Mouse (Mus musculus) liver, postnatal 0 days (tissue): Measurements from ENCODE around the gene Sycp2l. TPM values are rescaled to one million over a fixed set of nuclear protein-coding genes. Genes with fewer than 3 reads are reported as not detected.

ENCODE experiments used
- ATAC-seq: fragments of 200-750 bp; cut with Nextera tagmentation; 2 replicates; pipeline ENCODE4 v1.8.0; 2017; ENCODE audit warnings: mild to moderate bottlenecking, moderate library complexity
- DNase-seq: peaks from one replicate; pipeline ENCODE4 v3.0.0-alpha.2; 2016
- H3K27ac ChIP-seq: fragments of 300-500 bp; sonication (generic); 2 replicates; pipeline ENCODE4 v1.5.1; 2014; ENCODE audit warnings: antibody characterized with exemption, moderate library complexity, mild to moderate bottlenecking, low read depth
- H3K27me3 ChIP-seq: fragments of 300-500 bp; sonication (generic); 2 replicates; pipeline ENCODE4 v1.6.1; 2014; ENCODE audit warnings: low read length, control low read depth, mixed read lengths; ENCODE audit not compliant: insufficient read depth
- H3K36me3 ChIP-seq: fragments of 300-500 bp; sonication (generic); replicated peaks from 2 replicates; pipeline ENCODE4 v1.6.1; 2014; ENCODE audit warnings: mild to moderate bottlenecking, control low read depth, low read length, moderate library complexity, mixed read lengths; ENCODE audit not compliant: insufficient read depth
- H3K4me1 ChIP-seq: fragments of 300-500 bp; sonication (generic); 2 replicates; pipeline ENCODE4 v1.6.1; 2014; ENCODE audit warnings: antibody characterized with exemption, mild to moderate bottlenecking, control low read depth; ENCODE audit not compliant: insufficient read depth
- H3K4me2 ChIP-seq: fragments of 300-500 bp; sonication (generic); 2 replicates; pipeline ENCODE4 v1.6.1; 2014; ENCODE audit warnings: low read depth, mild to moderate bottlenecking, low read length, moderate library complexity, mixed read lengths
- H3K4me3 ChIP-seq: fragments of 300-500 bp; sonication (generic); 2 replicates; pipeline ENCODE4 v1.5.1; 2014; ENCODE audit warnings: low read depth, low read length
- H3K9ac ChIP-seq: fragments of 300-500 bp; sonication (generic); replicated peaks from 2 replicates; pipeline ENCODE4 v1.6.1; 2014; ENCODE audit warnings: mild to moderate bottlenecking, moderate library complexity
- H3K9me3 ChIP-seq: fragments of 300-500 bp; sonication (generic); 2 replicates; pipeline ENCODE4 v1.6.1; 2016; ENCODE audit warnings: mild to moderate bottlenecking, control low read depth, low read length, mixed read lengths
- CTCF ChIP-seq: sonication (generic); IDR thresholded peaks from 2 replicates; pipeline ENCODE4 v1.5.1; 2016; ENCODE audit warnings: antibody characterized with exemption, low read depth
- EP300 ChIP-seq: IDR thresholded peaks from 2 replicates; pipeline ENCODE4 v1.6.1; 2016; ENCODE audit warnings: antibody characterized with exemption, low read depth, mild to moderate bottlenecking
- WGBS: fragments of 180-500 bp; shearing (Covaris S2); extraction: QIAGEN DNeasy Blood & Tissue Kit; methylation state at CpG from one replicate; pipeline ENCODE4 v1.1.7; 2014; ENCODE audit not compliant: insufficient replicate concordance; 5-methylcytosine and 5-hydroxymethylcytosine counted together
- polyA plus RNA-seq: library from polyadenylated mRNA; unstranded; fragments of >200 nt; fragmentation: Nextera tagmentation; extraction: Ambion mirVana; gene quantifications from 2 replicates; pipeline ENCODE4 v1.2.1, GENCODE M21; 2015

Gene Sycp2l
- polyA plus RNA-seq, 1 experiment from 2014 or later, result not detected

GRCm38 (mm10) chr13:41079421-41079780 is 34.7 kb upstream of the Sycp2l start, which contains the start of gene Mak:
Mak (minus strand) TSS chr13:41079706.
- DNase-seq (peak; percentile 85), ATAC-seq (peak; percentile 96)
- Histone ChIP-seq H3K9me3 (no peaks in the 10 kb centered on the region), H3K4me3 (peak within 1 kb of the TSS; percentile 44), H3K4me2 (peak within 1 kb of the TSS; percentile 73), H3K9ac (no peak within 1 kb of the TSS), H3K27me3 (peaks cover 23% of the 10 kb centered on the region), H3K4me1 (peaks cover 11% of the 10 kb centered on the region), H3K36me3 (no peaks in the 10 kb centered on the region), H3K27ac (no peak within 1 kb of the TSS)
- TF ChIP-seq EP300, result no peak
- no peak for TF ChIP-seq CTCF
- WGBS, result under 1% methylated on average over 36 of the region's 40 CpGs

GRCm38 (mm10) chr13:41079859-41080258 is 34.2 kb upstream of the Sycp2l start:
- no peak overlapping the region for H3K9ac ChIP-seq
- H3K4me3 ChIP-seq, result no peak overlapping the region
- peak overlapping the region; percentile 73; the same call in 1 of the 2 replicates for H3K4me2 ChIP-seq
- H3K4me1 ChIP-seq, result peaks cover 11% of the 10 kb centered on the region
- WGBS, result 47% methylated on average over 5 of the region's 5 CpGs
- peaks cover 23% of the 10 kb centered on the region for H3K27me3 ChIP-seq
- no peaks in the 10 kb centered on the region for H3K36me3 ChIP-seq
- ATAC-seq (peak; percentile 36; the same call in 1 of the 2 replicates), DNase-seq (no peak)
- TF ChIP-seq EP300, result no peak
- no peak for TF ChIP-seq CTCF
- no peak overlapping the region for H3K27ac ChIP-seq
- no peaks in the 10 kb centered on the region for H3K9me3 ChIP-seq

- ATAC-seq (no peak), DNase-seq (no peak)
- TF ChIP-seq CTCF, result no peak
- TF ChIP-seq EP300, result no peak
- Histone ChIP-seq H3K4me3 (no peak overlapping the region), H3K4me2 (no peak overlapping the region), H3K9me3 (no peaks in the 10 kb centered on the region), H3K4me1 (peaks cover 11% of the 10 kb centered on the region), H3K36me3 (no peaks in the 10 kb centered on the region), H3K27ac (no peak overlapping the region), H3K9ac (no peak overlapping the region), H3K27me3 (peaks cover 23% of the 10 kb centered on the region)
- WGBS, result 78% methylated on average over 6 of the region's 6 CpGs
Observed at GRCm38 (mm10) chr13:41080700-41081099, 33.4 kb upstream of the Sycp2l start.

DNA sequence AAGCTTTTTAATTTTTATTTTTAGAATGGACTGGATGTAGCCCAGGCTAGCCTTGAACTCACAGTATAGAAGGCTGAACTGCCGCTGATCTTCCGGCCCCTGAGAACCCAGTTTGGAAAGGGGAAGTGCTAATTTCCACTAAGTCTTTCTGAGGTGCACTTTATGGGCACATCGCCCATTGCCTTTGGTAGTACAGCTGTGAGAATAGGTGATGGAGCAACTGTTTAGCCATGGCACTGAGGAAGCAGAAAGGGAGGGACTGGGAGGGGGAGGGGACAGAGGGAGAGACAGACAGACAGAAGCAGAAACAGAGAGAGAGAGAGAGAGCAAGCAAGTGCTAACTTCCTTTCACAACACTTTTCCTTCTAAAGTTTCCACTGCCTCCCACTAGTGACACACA is 29.6 kb upstream of the Sycp2l start:
- ATAC-seq (no peak), DNase-seq (no peak)
- Histone ChIP-seq H3K27me3 (peaks cover 3% of the 10 kb centered on the region; the same call in 1 of the 2 replicates), H3K27ac (no peak overlapping the region), H3K36me3 (no peaks in the 10 kb centered on the region), H3K9ac (no peak overlapping the region), H3K4me1 (peaks cover 3% of the 10 kb centered on the region), H3K9me3 (no peaks in the 10 kb centered on the region), H3K4me3 (no peak overlapping the region), H3K4me2 (no peak overlapping the region)
- WGBS, result 63% methylated on average over 3 of the region's 3 CpGs
- TF ChIP-seq EP300, result no peak
- no peak for TF ChIP-seq CTCF

DNA sequence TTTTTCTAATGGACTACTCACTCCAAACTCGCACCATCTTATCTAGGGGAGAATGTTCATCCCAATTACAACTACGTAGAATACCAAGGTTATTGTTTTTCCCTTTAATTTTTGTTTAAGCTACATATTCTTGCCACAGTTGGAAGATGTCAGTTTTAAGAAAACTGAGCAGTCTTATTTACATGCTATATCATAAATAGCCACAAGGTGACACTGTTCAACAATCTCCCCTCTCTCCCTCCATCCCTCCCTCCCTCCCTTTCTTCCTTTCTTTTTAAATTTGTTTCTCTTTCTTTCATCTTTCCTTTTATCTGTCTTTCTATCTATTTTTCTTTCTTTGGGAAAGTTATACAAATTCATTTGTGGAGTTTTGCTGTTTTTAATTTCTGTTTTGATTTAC is 29.0 kb upstream of the Sycp2l start:
- Histone ChIP-seq H3K4me2 (no peak overlapping the region), H3K4me3 (no peak overlapping the region), H3K36me3 (no peaks in the 10 kb centered on the region), H3K9me3 (no peaks in the 10 kb centered on the region), H3K4me1 (no peaks in the 10 kb centered on the region), H3K27ac (no peak overlapping the region), H3K9ac (no peak overlapping the region), H3K27me3 (no peaks in the 10 kb centered on the region)
- 17% methylated on average over 2 of the region's 2 CpGs for WGBS
- DNase-seq, result no peak
- TF ChIP-seq CTCF, result peak; percentile 71
- TF ChIP-seq EP300, result no peak
- no peak for ATAC-seq

- no peak for DNase-seq
- Histone ChIP-seq H3K9ac (no peak overlapping the region), H3K27ac (no peak overlapping the region), H3K36me3 (no peaks in the 10 kb centered on the region), H3K9me3 (no peaks in the 10 kb centered on the region), H3K4me3 (no peak overlapping the region), H3K4me2 (no peak overlapping the region), H3K4me1 (no peaks in the 10 kb centered on the region), H3K27me3 (0 out of 2 replicates have a peak, but pooled peaks cover 2% of the 10 kb centered on the region)
- TF ChIP-seq EP300, result no peak
- no peak for TF ChIP-seq CTCF
- no peak for ATAC-seq
Observed at GRCm38 (mm10) chr13:41088746-41089145, 25.4 kb upstream of the Sycp2l start.

DNA sequence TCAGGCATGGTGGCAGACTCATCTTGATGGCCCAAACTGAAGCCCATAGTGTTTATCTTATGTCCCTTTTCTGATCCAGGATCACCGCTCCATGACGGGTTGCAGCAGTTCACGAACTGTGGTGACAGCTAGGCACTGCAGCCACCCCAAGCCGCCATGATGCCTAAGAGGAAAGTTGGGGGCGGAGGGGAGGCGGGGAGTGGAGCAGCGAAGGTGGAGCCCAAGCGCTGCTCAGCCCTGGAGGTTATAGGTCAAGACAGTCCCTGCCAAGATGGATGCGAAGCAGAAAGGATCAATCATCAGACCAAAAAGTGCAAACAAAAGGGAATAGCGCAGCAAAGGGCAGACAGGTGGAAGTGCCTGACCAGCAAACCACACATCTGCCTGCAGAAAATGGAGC is 22.8 kb upstream of the Sycp2l start:
- TF ChIP-seq EP300 (no peak), CTCF (no peak)
- DNase-seq (no peak), ATAC-seq (peak; percentile 75)
- H3K9me3 ChIP-seq, result no peaks in the 10 kb centered on the region
- no peaks in the 10 kb centered on the region for H3K4me1 ChIP-seq
- 29% methylated on average over 10 of the region's 10 CpGs for WGBS
- no peaks in the 10 kb centered on the region for H3K36me3 ChIP-seq
- no peak overlapping the region for H3K9ac ChIP-seq
- no peak overlapping the region for H3K27ac ChIP-seq
- H3K4me3 ChIP-seq, result no peak overlapping the region
- 0 out of 2 replicates have a peak, but pooled peaks cover 2% of the 10 kb centered on the region for H3K27me3 ChIP-seq
- H3K4me2 ChIP-seq, result no peak overlapping the region
